Mouse (Mus musculus) embryonic facial prominence, embryonic 14.5 days (tissue): ENCODE results near the gene Dlg5. TPM values are rescaled to one million over a fixed set of nuclear protein-coding genes. Genes with fewer than 3 reads are reported as not detected.
A peak's percentile ranks its signal among the peaks of the same experiment; 100 is the strongest.

Experiments
- ATAC-seq: fragments of 200-750 bp; cut with Nextera tagmentation; 2 replicates; pipeline ENCODE4 v1.8.0; 2017; ENCODE audit warnings: low read depth, moderate number of reproducible peaks, moderate TSS enrichment
- DNase-seq: peaks from one replicate; pipeline ENCODE4 v3.0.0-alpha.2; 2015; ENCODE audit warnings: low spot score
- H3K27ac ChIP-seq: fragments of 300-500 bp; sonication (generic); replicated peaks from 2 replicates; pipeline ENCODE4 v1.5.1; 2014; ENCODE audit warnings: low read depth, mild to moderate bottlenecking, low read length, moderate library complexity
- H3K27me3 ChIP-seq: fragments of 300-500 bp; sonication (generic); replicated peaks from 2 replicates; pipeline ENCODE4 v1.6.1; 2014; ENCODE audit warnings: low read length; ENCODE audit not compliant: control insufficient read depth, insufficient read depth
- H3K36me3 ChIP-seq: fragments of 300-500 bp; sonication (generic); 2 replicates; pipeline ENCODE4 v1.6.1; 2014; ENCODE audit warnings: low read length, mixed read lengths; ENCODE audit not compliant: control insufficient read depth, insufficient read depth
- H3K4me1 ChIP-seq: fragments of 300-500 bp; sonication (generic); 2 replicates; pipeline ENCODE4 v1.6.1; 2014; ENCODE audit warnings: antibody characterized with exemption, low read length; ENCODE audit not compliant: control insufficient read depth, insufficient read depth
- H3K4me2 ChIP-seq: fragments of 300-500 bp; sonication (generic); 2 replicates; pipeline ENCODE4 v1.6.1; 2014; ENCODE audit warnings: low read depth, mild to moderate bottlenecking, low read length, moderate library complexity, mixed read lengths
- H3K4me3 ChIP-seq: fragments of 300-500 bp; sonication (generic); 2 replicates; pipeline ENCODE4 v1.5.1; 2014; ENCODE audit warnings: low read depth, mild to moderate bottlenecking, low read length
- H3K9ac ChIP-seq: fragments of 300-500 bp; sonication (generic); 2 replicates; pipeline ENCODE4 v1.6.1; 2014; ENCODE audit warnings: low read depth, mild to moderate bottlenecking, low read length, moderate library complexity, mixed read lengths
- H3K9me3 ChIP-seq: fragments of 300-500 bp; sonication (generic); 2 replicates; pipeline ENCODE4 v1.6.1; 2016; ENCODE audit warnings: low read length; ENCODE audit not compliant: control insufficient read depth
- WGBS: fragments of 180-500 bp; shearing (Covaris S2); extraction: QIAGEN DNeasy Blood & Tissue Kit; methylation state at CpG from one replicate; pipeline ENCODE4 v1.1.7; 2014; 5-methylcytosine and 5-hydroxymethylcytosine counted together
- polyA plus RNA-seq: library from polyadenylated mRNA; unstranded; fragments of >200 nt; fragmentation: Nextera tagmentation; extraction: Ambion mirVana; gene quantifications from 2 replicates; pipeline ENCODE4 v1.2.1, GENCODE M21; 2014

Dlg5 gene
- polyA plus RNA-seq: 24.7 and 30.3 TPM in 2 replicates

DNA sequence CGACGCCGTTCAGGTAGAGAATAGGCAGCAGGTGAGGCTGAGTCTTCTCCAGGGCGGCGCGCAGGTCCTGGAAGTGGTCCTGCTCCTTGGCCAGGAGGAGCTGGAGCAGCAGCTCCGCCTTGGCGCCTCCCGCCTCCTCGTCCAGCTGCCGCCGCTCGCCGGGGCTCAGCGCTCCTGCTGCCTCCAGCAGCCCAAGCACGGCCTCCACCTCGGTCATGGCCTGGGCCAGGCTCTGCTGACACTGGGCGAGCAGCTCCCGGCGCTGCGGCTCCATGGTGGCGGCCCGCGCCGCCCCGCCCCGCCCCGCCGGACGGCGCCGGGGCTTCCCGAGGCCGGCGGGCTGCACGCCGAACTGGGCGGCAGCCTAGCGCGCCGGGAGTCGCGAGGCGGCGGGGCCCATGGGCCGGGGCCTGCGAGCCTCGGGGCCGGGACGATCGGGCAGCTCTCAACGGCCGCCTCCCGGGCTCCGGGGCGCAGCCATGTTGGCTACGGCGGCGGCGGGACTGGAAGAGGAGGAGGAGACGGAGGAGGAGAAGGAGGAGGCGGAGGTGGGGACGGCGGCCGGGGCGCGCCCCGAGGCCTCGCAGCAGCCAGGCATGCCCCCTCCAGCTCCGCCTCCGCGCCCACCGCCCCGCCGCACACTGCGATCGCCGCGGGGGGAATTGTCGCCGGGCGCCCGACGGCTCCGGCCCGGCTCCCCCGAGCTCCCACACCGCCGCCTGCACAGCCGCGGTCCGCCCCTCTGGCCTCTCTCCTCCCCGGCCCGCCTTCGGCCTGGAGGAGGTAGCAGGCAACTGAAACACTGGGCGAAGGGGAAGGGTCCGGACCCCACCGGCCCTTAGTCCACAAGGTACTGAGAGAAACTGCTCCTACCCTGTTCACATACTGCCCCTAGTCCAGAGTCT lies at the start of gene Dlg5:
Dlg5 (minus strand) TSS at position 744 of the 905 bp plus-strand sequence.
- ATAC-seq: peak; percentile 87
- 1% methylated on average over 28 of the region's 98 CpGs for WGBS
- Histone ChIP-seq H3K4me2 (peak within 1 kb of the TSS; percentile 94), H3K4me1 (peaks cover 7% of the 10 kb centered on the region; the same call in 1 of the 2 replicates), H3K9me3 (no peaks in the 10 kb centered on the region), H3K36me3 (0 out of 2 replicates have a peak, but pooled peaks cover 3% of the 10 kb centered on the region), H3K27ac (peak within 1 kb of the TSS; percentile 95), H3K4me3 (peak within 1 kb of the TSS; percentile 74), H3K27me3 (no peaks in the 10 kb centered on the region), H3K9ac (peak within 1 kb of the TSS; percentile 96)
- DNase-seq: peak; percentile 80

- 72% methylated on average over 5 of the region's 5 CpGs for WGBS
- no peak for ATAC-seq
- H3K4me3 ChIP-seq: no peak overlapping the region
Observed at GRCm38 (mm10) chr14:24293631-24294030, 47.9 kb upstream of the Dlg5 start.

GRCm38 (mm10) chr14:24292914-24293313 lies 47.2 kb upstream of the Dlg5 start, which contains the start of gene E330034G19Rik:
Gene E330034G19Rik, plus strand, starts transcription at chr14:24293214.
- 43% methylated on average over 3 of the region's 3 CpGs for WGBS
- H3K4me2 ChIP-seq: no peak within 1 kb of the TSS
- no peaks in the 10 kb centered on the region for H3K36me3 ChIP-seq
- H3K27ac ChIP-seq: no peak within 1 kb of the TSS
- no peak for DNase-seq
- no peaks in the 10 kb centered on the region for H3K4me1 ChIP-seq
- H3K27me3 ChIP-seq: no peaks in the 10 kb centered on the region
- no peak for ATAC-seq
- no peak within 1 kb of the TSS for H3K9ac ChIP-seq
- no peak within 1 kb of the TSS for H3K4me3 ChIP-seq
- no peaks in the 10 kb centered on the region for H3K9me3 ChIP-seq

More at GRCm38 (mm10) chr14:24293631-24294030, 47.9 kb upstream of the Dlg5 start:
- H3K36me3 ChIP-seq: no peaks in the 10 kb centered on the region
- H3K9me3 ChIP-seq: no peaks in the 10 kb centered on the region
- no peak overlapping the region for H3K27ac ChIP-seq
- H3K27me3 ChIP-seq: no peaks in the 10 kb centered on the region
- H3K4me1 ChIP-seq: no peaks in the 10 kb centered on the region
- no peak for DNase-seq
- no peak overlapping the region for H3K9ac ChIP-seq
- H3K4me2 ChIP-seq: no peak overlapping the region

DNA sequence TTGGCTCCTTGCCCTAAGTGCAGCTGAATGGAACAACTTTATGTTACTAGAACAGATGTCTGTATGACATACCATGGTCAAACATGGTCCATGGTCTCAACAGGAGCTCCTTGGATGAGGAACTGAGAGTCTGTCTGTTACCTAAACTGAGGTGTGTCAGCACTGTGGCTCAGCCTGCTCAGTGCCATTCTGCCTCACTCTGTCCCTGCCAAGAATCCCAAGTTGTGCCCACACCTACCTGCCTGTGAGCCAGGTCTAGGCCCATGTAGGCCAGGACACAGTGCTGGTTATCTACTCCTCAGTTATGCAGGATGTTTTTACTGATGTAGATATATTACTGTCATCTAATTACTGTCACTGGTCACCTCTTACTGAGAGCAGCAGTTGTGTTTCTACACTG lies 45.0 kb upstream of the Dlg5 start:
- Histone ChIP-seq H3K4me3 (no peak overlapping the region), H3K27me3 (no peaks in the 10 kb centered on the region), H3K36me3 (no peaks in the 10 kb centered on the region), H3K9ac (no peak overlapping the region), H3K9me3 (no peaks in the 10 kb centered on the region), H3K27ac (no peak overlapping the region), H3K4me1 (no peaks in the 10 kb centered on the region), H3K4me2 (no peak overlapping the region)
- ATAC-seq: no peak
- no peak for DNase-seq

GRCm38 (mm10) chr14:24286136-24286535 lies 40.4 kb upstream of the Dlg5 start:
- H3K9me3 ChIP-seq: no peaks in the 10 kb centered on the region
- no peak overlapping the region for H3K4me3 ChIP-seq
- no peaks in the 10 kb centered on the region for H3K36me3 ChIP-seq
- no peak overlapping the region for H3K27ac ChIP-seq
- H3K9ac ChIP-seq: no peak overlapping the region
- no peak for ATAC-seq
- no peaks in the 10 kb centered on the region for H3K27me3 ChIP-seq
- 49% methylated on average over 4 of the region's 4 CpGs for WGBS
- DNase-seq: no peak
- no peaks in the 10 kb centered on the region for H3K4me1 ChIP-seq
- no peak overlapping the region for H3K4me2 ChIP-seq

DNA sequence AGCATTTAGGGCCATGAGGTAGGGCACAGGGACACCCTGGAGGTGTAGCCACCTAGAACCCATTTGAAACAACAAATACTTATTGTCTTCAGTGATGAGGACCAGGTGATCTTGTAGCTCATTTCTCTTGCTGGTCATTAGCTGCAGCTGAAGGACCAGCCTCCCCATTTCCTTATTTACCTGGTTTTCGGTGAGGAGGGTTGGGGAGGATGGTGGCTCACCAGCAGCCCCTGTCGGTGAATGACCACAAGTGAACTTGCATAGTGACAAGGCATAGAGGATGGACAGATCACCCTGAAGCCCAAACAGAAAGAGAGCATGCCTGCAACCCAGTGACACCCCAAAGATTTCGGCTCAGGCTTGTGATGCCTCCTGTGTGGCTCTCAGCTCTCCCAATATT lies 36.6 kb upstream of the Dlg5 start:
- Histone ChIP-seq H3K9me3 (no peaks in the 10 kb centered on the region), H3K36me3 (no peaks in the 10 kb centered on the region), H3K27me3 (no peaks in the 10 kb centered on the region), H3K9ac (no peak overlapping the region), H3K27ac (no peak overlapping the region), H3K4me1 (no peaks in the 10 kb centered on the region), H3K4me3 (no peak overlapping the region), H3K4me2 (no peak overlapping the region)
- DNase-seq (no peak), ATAC-seq (no peak)
- WGBS: 61% methylated on average over 3 of the region's 3 CpGs

DNA sequence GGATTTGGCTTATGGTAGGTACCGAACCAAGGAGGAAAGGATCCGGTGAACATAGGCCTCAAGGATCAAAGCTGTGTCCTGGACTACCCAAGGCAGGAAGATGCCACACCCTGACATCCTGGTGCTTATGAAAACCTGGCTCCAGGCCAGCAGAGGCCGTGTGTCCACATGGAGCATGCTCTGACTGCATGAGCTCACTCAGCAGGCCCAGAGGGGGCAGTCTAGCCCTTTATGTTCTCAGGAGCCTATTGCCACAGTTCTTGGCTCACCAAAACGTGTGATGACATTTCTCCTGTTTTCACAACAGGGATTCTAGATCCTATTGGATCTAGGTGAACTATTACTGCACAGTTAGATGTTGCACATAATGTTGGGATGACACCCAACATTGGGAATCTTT lies 35.6 kb upstream of the Dlg5 start:
- Histone ChIP-seq H3K9me3 (no peaks in the 10 kb centered on the region), H3K27me3 (no peaks in the 10 kb centered on the region), H3K4me3 (no peak overlapping the region), H3K36me3 (no peaks in the 10 kb centered on the region), H3K4me1 (no peaks in the 10 kb centered on the region), H3K9ac (no peak overlapping the region), H3K27ac (no peak overlapping the region), H3K4me2 (no peak overlapping the region)
- WGBS: 62% methylated on average over 4 of the region's 4 CpGs
- no peak for DNase-seq
- ATAC-seq: no peak

- peak; percentile 50 for ATAC-seq
- no peak overlapping the region for H3K4me3 ChIP-seq
- no peaks in the 10 kb centered on the region for H3K36me3 ChIP-seq
- no peak overlapping the region for H3K27ac ChIP-seq
- WGBS: 49% methylated on average over 2 of the region's 2 CpGs
- no peak overlapping the region for H3K9ac ChIP-seq
- peak; percentile 71 for DNase-seq
- H3K4me2 ChIP-seq: no peak overlapping the region
- no peaks in the 10 kb centered on the region for H3K4me1 ChIP-seq
- no peaks in the 10 kb centered on the region for H3K9me3 ChIP-seq
- H3K27me3 ChIP-seq: no peaks in the 10 kb centered on the region
Observed at GRCm38 (mm10) chr14:24275534-24275933, 29.8 kb upstream of the Dlg5 start.

- H3K4me2 ChIP-seq: no peak overlapping the region
- H3K27me3 ChIP-seq: no peaks in the 10 kb centered on the region
- no peak overlapping the region for H3K27ac ChIP-seq
- H3K9ac ChIP-seq: no peak overlapping the region
- H3K4me1 ChIP-seq: no peaks in the 10 kb centered on the region
- DNase-seq (peak; percentile 63), ATAC-seq (peak; percentile 55)
- WGBS: 59% methylated on average over 2 of the region's 2 CpGs
- H3K9me3 ChIP-seq: no peaks in the 10 kb centered on the region
- H3K4me3 ChIP-seq: no peak overlapping the region
- no peaks in the 10 kb centered on the region for H3K36me3 ChIP-seq
Observed at GRCm38 (mm10) chr14:24273575-24273974, 27.9 kb upstream of the Dlg5 start.
